Mouse (Mus musculus): ENCODE results near the gene Nek8. TPM values are rescaled to one million over a fixed set of nuclear protein-coding genes. Genes with fewer than 3 reads are reported as not detected.
"Not testable (repeated sequence)": the region's sequence is repeated elsewhere in the genome, so short reads cannot be mapped to it uniquely, and the experiment has no call there.

Nek8 gene
- total RNA-seq, 2 experiments from 2014 or later = 0.99 to 1.2 TPM

- DNase-seq = no peak
Measured at GRCm38 (mm10) chr11:78140665-78141064, 35.8 kb downstream of the Nek8 start.

- DNase-seq = no peak
Measured at GRCm38 (mm10) chr11:78138023-78138422, 38.5 kb downstream of the Nek8 start.

- no peak for DNase-seq
Measured at GRCm38 (mm10) chr11:78137584-78137983, 38.9 kb downstream of the Nek8 start.

- no peak for DNase-seq
Measured at GRCm38 (mm10) chr11:78136132-78136531, 40.3 kb downstream of the Nek8 start.

- DNase-seq = not testable (repeated sequence)
Measured at GRCm38 (mm10) chr11:78135314-78135713, 41.2 kb downstream of the Nek8 start.

GRCm38 (mm10) chr11:78134344-78134743 is 42.1 kb downstream of the Nek8 start:
- no peak for DNase-seq

- no peak for DNase-seq
Measured at GRCm38 (mm10) chr11:78133915-78134314, 42.6 kb downstream of the Nek8 start.

- DNase-seq = no peak
Measured at GRCm38 (mm10) chr11:78129458-78129857, 47.0 kb downstream of the Nek8 start.

- DNase-seq = no peak
Measured at GRCm38 (mm10) chr11:78126739-78127138, 49.7 kb downstream of the Nek8 start.

GRCm38 (mm10) chr11:78125691-78126090 is 50.8 kb downstream of the Nek8 start:
- DNase-seq = no peak

GRCm38 (mm10) chr11:78123782-78124181 is 52.7 kb downstream of the Nek8 start:
- DNase-seq = no peak

- DNase-seq = no peak
Measured at GRCm38 (mm10) chr11:78122815-78123214, 53.7 kb downstream of the Nek8 start.

- DNase-seq = no peak
Measured at GRCm38 (mm10) chr11:78121176-78121575, 55.3 kb downstream of the Nek8 start.

- no peak for DNase-seq
Measured at GRCm38 (mm10) chr11:78119898-78120297, 56.6 kb downstream of the Nek8 start.

GRCm38 (mm10) chr11:78118467-78118866 is 58.0 kb downstream of the Nek8 start:
- DNase-seq = no peak

- DNase-seq = no peak
Measured at GRCm38 (mm10) chr11:78116146-78116410, 60.4 kb downstream of the Nek8 start.

Small RNA genes lying within 50 kb of the gene (microRNA-seq; reads per million reads assigned to microRNA genes)
- 0 reads per million in 2 experiments for gene Mir7653 (ENCODE audit: borderline replicate concordance in 2 of 2)

Other genes starting within 250 kb of the Nek8 start
- gene Sez6, start 245.9 kb downstream of the Nek8 start, total RNA-seq (2021) = under 1 TPM in 1 of 2 experiments, not detected in 1; 0.16 TPM
- 10 to 100 TPM; 14.2 to 18.2 TPM for gene Phf12, start 193.9 kb downstream of the Nek8 start, total RNA-seq (2021)
- gene Dhrs13, start 144.4 kb downstream of the Nek8 start, total RNA-seq (2021) = 1 to 10 TPM in 1 of 2 experiments, under 1 TPM in 1; 0.59 to 1.1 TPM
- gene Flot2, start 138.7 kb downstream of the Nek8 start, total RNA-seq (2021) = 10 to 100 TPM; 54.8 to 55.7 TPM
- gene Eral1, start 96.3 kb downstream of the Nek8 start, total RNA-seq (2021) = 10 to 100 TPM; 19.3 to 20.6 TPM
- gene Fam222b, start 82.0 kb downstream of the Nek8 start, total RNA-seq (2021) = 1 to 10 TPM; 5.4 to 5.8 TPM
- 1 to 10 TPM; 2.9 to 4.0 TPM for gene Traf4, start 11.1 kb downstream of the Nek8 start, total RNA-seq (2021)
- gene Tlcd1, start within 50 bp of the Nek8 start, total RNA-seq (2021) = 1 to 10 TPM; 1.9 to 2.4 TPM
- gene Rpl23a, start 6.9 kb upstream of the Nek8 start, total RNA-seq (2021) = 100 to 1,000 TPM; 715 to 745 TPM
- 1 to 10 TPM; 5.0 to 7.3 TPM for gene Rab34, start 11.8 kb upstream of the Nek8 start, total RNA-seq (2021)
- 1 to 10 TPM in 1 of 2 experiments, under 1 TPM in 1; 0.28 to 1.3 TPM for gene Proca1, start 16.7 kb upstream of the Nek8 start, total RNA-seq (2021)
- gene Sdf2, start 69.1 kb upstream of the Nek8 start, total RNA-seq (2021) = 10 to 100 TPM; 37.4 to 47.4 TPM
- gene Supt6, start 69.3 kb upstream of the Nek8 start, total RNA-seq (2021) = 10 to 100 TPM; 22.2 to 22.6 TPM
- gene 2610507B11Rik, start 85.1 kb upstream of the Nek8 start, total RNA-seq (2021) = 100 to 1,000 TPM; 206 to 226 TPM
- 1 to 10 TPM in 1 of 2 experiments, under 1 TPM in 1; 0.82 to 1.4 TPM for gene BC030499, start 114.2 kb upstream of the Nek8 start, total RNA-seq (2021)
- 1 to 10 TPM; 3.1 to 4.2 TPM for gene Spag5, start 124.9 kb upstream of the Nek8 start, total RNA-seq (2021)
- gene Aldoc, start 146.3 kb upstream of the Nek8 start, total RNA-seq (2021) = 1 to 10 TPM; 2.5 to 2.6 TPM
- gene Pigs, start 151.7 kb upstream of the Nek8 start, total RNA-seq (2021) = 10 to 100 TPM; 18.3 to 20.4 TPM
- 10 to 100 TPM in 1 of 2 experiments, 1 to 10 TPM in 1; 8.4 to 10.5 TPM for gene Unc119, start 166.8 kb upstream of the Nek8 start, total RNA-seq (2021)
- gene Foxn1, start 209.9 kb upstream of the Nek8 start, total RNA-seq (2021) = not detected
- gene Slc13a2, start 245.5 kb upstream of the Nek8 start, total RNA-seq (2021) = not detected

Data from gastrocnemius, postnatal 25 days (tissue).